Mouse (Mus musculus) heart, adult 10 weeks (tissue): Measurements from ENCODE around the gene Gm19402. TPM values are rescaled to one million over a fixed set of nuclear protein-coding genes. Genes with fewer than 3 reads are reported as not detected.

Experiments used
- polyA plus RNA-seq: library from polyadenylated mRNA; stranded (reverse); fragments of 350-450 nt; fragmentation: Illumina TruSeq; extraction: RNeasy Lipid Tissue Mini Kit (QIAGEN cat#74804); gene quantifications from one replicate; pipeline ENCODE4 v1.2.3, GENCODE M21; 2014; ENCODE audit warnings: low read depth, low replicate concordance

Gm19402 gene
- polyA plus RNA-seq = not detected

GRCm38 (mm10) chr10:77690356-77690807 is at the start of gene Gm19402:
Gene Gm19402 (minus strand): TSS chr10:77690757.

DNA sequence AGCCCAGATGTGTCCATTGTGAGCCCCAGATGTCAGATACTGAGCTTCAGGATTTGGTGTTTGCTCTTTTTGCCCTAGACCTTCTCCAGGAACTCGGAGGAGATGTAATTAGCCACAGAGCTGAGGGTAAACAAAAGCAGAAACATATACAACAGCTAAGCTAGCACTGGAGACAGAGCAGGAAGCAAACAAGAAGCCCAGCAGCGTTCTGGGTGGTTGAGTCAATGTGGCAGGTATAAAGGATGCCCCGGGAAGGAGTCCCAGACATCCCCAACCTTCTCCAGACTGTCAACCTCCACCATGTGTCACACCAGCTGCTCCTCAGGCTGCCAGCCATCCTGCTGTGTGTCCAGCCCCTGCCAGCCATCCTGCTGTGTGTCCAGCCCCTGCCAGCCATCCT is 35.6 kb upstream of the Gm19402 start, which contains the start of gene Gm10100:
TSS of gene Gm10100 (plus strand) at position 301 of the 400 bp plus-strand sequence.

DNA sequence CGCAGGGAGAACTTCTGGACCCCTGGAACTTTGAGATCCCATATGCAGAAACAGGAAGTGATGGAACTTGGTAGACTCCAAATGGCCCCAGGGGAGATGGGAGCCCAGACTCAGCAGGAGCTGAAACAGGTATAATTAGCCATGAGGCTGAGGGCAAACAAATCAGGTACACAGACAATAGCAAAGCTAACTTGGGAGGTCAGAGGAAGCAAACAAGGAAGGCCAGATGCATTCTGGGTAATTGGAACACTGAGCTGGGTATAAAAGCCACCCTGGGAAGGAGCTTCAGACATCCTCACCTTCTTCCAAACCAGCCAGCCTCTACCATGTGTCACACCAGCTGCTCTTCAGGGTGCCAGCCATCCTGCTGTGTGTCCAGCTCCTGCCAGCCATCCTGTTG is 29.7 kb upstream of the Gm19402 start, which contains the start of gene Krtap12-1:
TSS of gene Krtap12-1 (plus strand) at position 301 of the 400 bp plus-strand sequence.

GRCm38 (mm10) chr10:77715507-77715906 is 24.9 kb upstream of the Gm19402 start, which contains the start of gene Gm10142:
Gene Gm10142 (plus strand): TSS chr10:77715807.

DNA sequence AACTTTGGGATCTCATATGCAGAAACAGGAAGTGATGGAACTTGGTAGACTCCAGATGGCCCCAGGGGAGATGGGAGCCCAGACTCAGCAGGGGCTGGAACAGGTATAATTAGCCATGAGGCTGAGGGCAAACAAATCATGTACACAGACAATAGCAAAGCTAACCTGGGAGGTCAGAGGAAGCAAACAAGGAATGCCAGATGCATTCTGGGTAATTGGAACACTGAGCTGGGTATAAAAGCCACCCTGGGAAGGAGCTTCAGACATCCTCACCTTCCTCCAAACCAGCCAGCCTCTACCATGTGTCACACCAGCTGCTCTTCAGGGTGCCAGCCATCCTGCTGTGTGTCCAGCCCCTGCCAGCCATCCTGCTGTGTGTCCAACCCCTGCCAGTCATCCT is 20.6 kb upstream of the Gm19402 start, which contains the start of gene Gm10024:
TSS of gene Gm10024 (plus strand) at position 301 of the 400 bp plus-strand sequence.

GRCm38 (mm10) chr10:77706326-77706725 is 15.8 kb upstream of the Gm19402 start, which contains the start of gene Gm10272:
Gene Gm10272 (plus strand): TSS chr10:77706626.

GRCm38 (mm10) chr10:77697133-77697532 is 6.6 kb upstream of the Gm19402 start, which contains the start of gene Gm9508:
Gene Gm9508 (minus strand): TSS chr10:77697233.

DNA sequence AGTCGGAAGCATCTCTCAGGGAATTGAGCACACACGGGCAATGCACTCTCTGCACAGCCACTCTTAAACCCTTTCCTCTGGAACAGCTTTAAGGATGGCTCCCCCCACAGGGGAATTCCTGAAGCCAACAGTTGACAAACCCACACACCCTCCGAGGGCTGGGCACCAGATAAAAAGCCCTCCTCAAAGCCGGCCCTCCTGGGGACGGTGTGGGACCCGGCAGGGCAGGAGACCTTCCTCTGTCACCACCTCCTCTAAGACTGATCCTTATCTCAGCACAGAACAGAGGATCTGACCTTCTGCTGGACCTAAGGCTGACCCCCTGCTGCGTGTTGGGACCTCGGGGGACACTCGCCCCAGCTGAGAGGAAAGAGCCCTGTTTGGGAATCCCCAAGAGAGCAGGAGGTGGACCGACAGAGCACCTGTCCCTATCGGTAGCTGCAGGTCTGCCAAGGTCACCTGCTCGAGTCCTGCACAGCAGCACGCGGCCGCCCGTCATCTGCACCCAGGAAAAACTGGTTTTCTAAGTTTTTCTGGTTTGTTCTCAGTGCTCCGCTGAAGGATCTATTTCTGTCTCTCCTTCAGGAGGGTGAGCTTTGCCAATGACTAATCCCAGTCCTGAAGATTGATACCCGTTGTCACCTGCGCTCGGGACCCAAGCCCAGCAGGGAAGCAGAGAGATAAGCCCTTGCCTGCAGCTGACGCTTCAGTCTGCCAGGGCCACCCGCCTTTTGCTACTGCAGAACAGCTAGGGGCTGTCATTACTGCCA is 4.5 kb downstream of the Gm19402 start, which contains the start of gene Tspear:
TSS of gene Tspear (plus strand) at position 675 of the 770 bp plus-strand sequence.

Other genes starting within 250 kb of the Gm19402 start
- gene Fam207a, start 175.0 kb downstream of the Gm19402 start, polyA plus RNA-seq = 9.9 TPM
- 4.4 TPM for gene Itgb2, start 160.5 kb downstream of the Gm19402 start, polyA plus RNA-seq
- gene Pttg1ip, start 109.0 kb downstream of the Gm19402 start, polyA plus RNA-seq = 132 TPM
- gene Sumo3, start 84.7 kb downstream of the Gm19402 start, polyA plus RNA-seq = 87.1 TPM
- gene Gm49325, start 84.6 kb downstream of the Gm19402 start, polyA plus RNA-seq = not detected
- 65.2 TPM for gene Ube2g2, start 68.5 kb downstream of the Gm19402 start, polyA plus RNA-seq
- not detected for gene Tspear, start 4.2 kb downstream of the Gm19402 start, polyA plus RNA-seq
- not detected for gene Gm9508, start 6.5 kb upstream of the Gm19402 start, polyA plus RNA-seq
- gene Gm10272, start 15.9 kb upstream of the Gm19402 start, polyA plus RNA-seq = not detected
- not detected for gene Gm10024, start 20.7 kb upstream of the Gm19402 start, polyA plus RNA-seq
- gene Gm10142, start 25.1 kb upstream of the Gm19402 start, polyA plus RNA-seq = not detected
- gene Krtap12-1, start 29.8 kb upstream of the Gm19402 start, polyA plus RNA-seq = not detected
- not detected for gene Gm10100, start 35.7 kb upstream of the Gm19402 start, polyA plus RNA-seq
- not detected for gene Gm18596, start 51.9 kb upstream of the Gm19402 start, polyA plus RNA-seq
- not detected for gene Gm9736, start 60.6 kb upstream of the Gm19402 start, polyA plus RNA-seq
- gene Gm3233, start 68.9 kb upstream of the Gm19402 start, polyA plus RNA-seq = not detected
- gene Gm3238, start 80.6 kb upstream of the Gm19402 start, polyA plus RNA-seq = not detected
- gene Gm7138, start 86.2 kb upstream of the Gm19402 start, polyA plus RNA-seq = not detected
- gene Gm3250, start 91.8 kb upstream of the Gm19402 start, polyA plus RNA-seq = not detected
- gene Gm7137, start 97.4 kb upstream of the Gm19402 start, polyA plus RNA-seq = not detected
- gene Gm9639, start 104.3 kb upstream of the Gm19402 start, polyA plus RNA-seq = not detected
- gene Gm19668, start 108.4 kb upstream of the Gm19402 start, polyA plus RNA-seq = not detected
- not detected for gene Gm9507, start 121.1 kb upstream of the Gm19402 start, polyA plus RNA-seq
- not detected for gene Gm2696, start 123.9 kb upstream of the Gm19402 start, polyA plus RNA-seq
- gene Krtap10-4, start 136.3 kb upstream of the Gm19402 start, polyA plus RNA-seq = not detected
- not detected for gene Krtap10-10, start 145.2 kb upstream of the Gm19402 start, polyA plus RNA-seq
- not detected for gene Gm36176, start 156.0 kb upstream of the Gm19402 start, polyA plus RNA-seq
- gene Gm10318, start 162.1 kb upstream of the Gm19402 start, polyA plus RNA-seq = not detected
- not detected for gene Gm3285, start 171.2 kb upstream of the Gm19402 start, polyA plus RNA-seq
- gene Lrrc3, start 211.8 kb upstream of the Gm19402 start, polyA plus RNA-seq = 0.13 TPM